Mouse (Mus musculus): ENCODE measurements around the gene Ctc1. TPM values are rescaled to one million over a fixed set of nuclear protein-coding genes. Genes with fewer than 3 reads are reported as not detected.
A peak's percentile ranks its signal among the peaks of the same experiment; 100 is the strongest.

The Ctc1 gene
- polyA plus RNA-seq, 2 experiments, result 44.6 to 76.4 TPM

- H3K4me2 ChIP-seq (replicated peaks; ENCODE audit: low read depth, low read length, severe bottlenecking), result no peak overlapping the region; the same call in 1 of the 2 replicates
- no peak overlapping the region for H3K9ac ChIP-seq (ENCODE audit: low read depth, low read length, severe bottlenecking)
- peak overlapping the region; percentile 44 for H3K27ac ChIP-seq (replicated peaks; ENCODE audit: low read depth, low read length)
- ATAC-seq (ENCODE audit: low FRiP score, low read depth) (no peak), DNase-seq (ENCODE audit: low spot score) (no peak)
- H3K4me3 ChIP-seq (replicated peaks; ENCODE audit: low read length), result 0 out of 2 replicates have a peak overlapping the region, but pooled peaks have one; percentile 64
- WGBS, result 86% methylated on average over 9 of the region's 9 CpGs
- TF ChIP-seq POLR2A (IDR thresholded peaks at IDR 0.05; ENCODE audit: borderline replicate concordance, extremely low read depth, insufficient read depth, insufficient read length), result no peak
- H3K9me3 ChIP-seq (ENCODE audit: control insufficient read depth, low read length), result no peaks in the 10 kb centered on the region
- H3K4me1 ChIP-seq (ENCODE audit: control insufficient read depth, insufficient read depth, low read length), result peaks cover 23% of the 10 kb centered on the region
- peaks cover 58% of the 10 kb centered on the region for H3K36me3 ChIP-seq (ENCODE audit: control insufficient read depth, insufficient read depth, low read length)
- no peaks in the 10 kb centered on the region for H3K27me3 ChIP-seq (ENCODE audit: control insufficient read depth, insufficient read depth, low read length)
These were observed 19.7 kb downstream of the Ctc1 start for GRCm38 (mm10) chr11:69035411-69035810.

GRCm38 (mm10) chr11:69035849-69036248 is 20.1 kb downstream of the Ctc1 start:
- TF ChIP-seq POLR2A (IDR thresholded peaks at IDR 0.05; ENCODE audit: borderline replicate concordance, extremely low read depth, insufficient read depth, insufficient read length), result no peak
- peak; percentile 81 for DNase-seq (ENCODE audit: low spot score)
- Histone ChIP-seq H3K4me2 (replicated peaks; ENCODE audit: low read depth, low read length, severe bottlenecking) (no peak overlapping the region; the same call in none of the 2 replicates), H3K36me3 (ENCODE audit: control insufficient read depth, insufficient read depth, low read length) (peaks cover 54% of the 10 kb centered on the region), H3K9me3 (ENCODE audit: control insufficient read depth, low read length) (no peaks in the 10 kb centered on the region), H3K4me1 (ENCODE audit: control insufficient read depth, insufficient read depth, low read length) (peaks cover 23% of the 10 kb centered on the region), H3K27me3 (ENCODE audit: control insufficient read depth, insufficient read depth, low read length) (no peaks in the 10 kb centered on the region), H3K9ac (ENCODE audit: low read depth, low read length, severe bottlenecking) (no peak overlapping the region), H3K27ac (replicated peaks; ENCODE audit: low read depth, low read length) (peak overlapping the region; percentile 44), H3K4me3 (replicated peaks; ENCODE audit: low read length) (peak overlapping the region; percentile 64; the same call in 1 of the 2 replicates)
- WGBS, result 11% methylated on average over 8 of the region's 8 CpGs
- ATAC-seq (ENCODE audit: low FRiP score, low read depth), result no peak

GRCm38 (mm10) chr11:69036486-69037230 is 20.9 kb downstream of the Ctc1 start:
- Histone ChIP-seq H3K4me3 (replicated peaks; ENCODE audit: low read length) (peak overlapping the region; percentile 64), H3K4me2 (replicated peaks; ENCODE audit: low read depth, low read length, severe bottlenecking) (peak overlapping the region; percentile 50), H3K9me3 (ENCODE audit: control insufficient read depth, low read length) (no peaks in the 10 kb centered on the region), H3K27ac (replicated peaks; ENCODE audit: low read depth, low read length) (peak overlapping the region; percentile 81), H3K4me1 (ENCODE audit: control insufficient read depth, insufficient read depth, low read length) (peaks cover 23% of the 10 kb centered on the region), H3K9ac (ENCODE audit: low read depth, low read length, severe bottlenecking) (peak overlapping the region; percentile 74), H3K36me3 (ENCODE audit: control insufficient read depth, insufficient read depth, low read length) (peaks cover 46% of the 10 kb centered on the region), H3K27me3 (ENCODE audit: control insufficient read depth, insufficient read depth, low read length) (no peaks in the 10 kb centered on the region)
- WGBS, result 8% methylated on average over 20 of the region's 20 CpGs
- ATAC-seq (ENCODE audit: low FRiP score, low read depth), result no peak
- peak; percentile 91 for DNase-seq (ENCODE audit: low spot score)
- TF ChIP-seq POLR2A (IDR thresholded peaks at IDR 0.05; ENCODE audit: borderline replicate concordance, extremely low read depth, insufficient read depth, insufficient read length), result no peak

GRCm38 (mm10) chr11:69037231-69038061 is 21.7 kb downstream of the Ctc1 start:
- Histone ChIP-seq H3K9me3 (ENCODE audit: control insufficient read depth, low read length) (no peaks in the 10 kb centered on the region), H3K27ac (replicated peaks; ENCODE audit: low read depth, low read length) (peak overlapping the region; percentile 81), H3K4me2 (replicated peaks; ENCODE audit: low read depth, low read length, severe bottlenecking) (peak overlapping the region; percentile 50), H3K4me3 (replicated peaks; ENCODE audit: low read length) (peak overlapping the region; percentile 64), H3K27me3 (ENCODE audit: control insufficient read depth, insufficient read depth, low read length) (no peaks in the 10 kb centered on the region), H3K4me1 (ENCODE audit: control insufficient read depth, insufficient read depth, low read length) (peaks cover 23% of the 10 kb centered on the region), H3K9ac (ENCODE audit: low read depth, low read length, severe bottlenecking) (peak overlapping the region; percentile 74), H3K36me3 (ENCODE audit: control insufficient read depth, insufficient read depth, low read length) (peaks cover 40% of the 10 kb centered on the region)
- peak; percentile 47 for ATAC-seq (ENCODE audit: low FRiP score, low read depth)
- no peak for TF ChIP-seq POLR2A (IDR thresholded peaks at IDR 0.05; ENCODE audit: borderline replicate concordance, extremely low read depth, insufficient read depth, insufficient read length)
- peak; percentile 94 for DNase-seq (ENCODE audit: low spot score)
- under 1% methylated on average over 34 of the region's 34 CpGs for WGBS

- Histone ChIP-seq H3K27ac (replicated peaks; ENCODE audit: low read depth, low read length) (no peak overlapping the region), H3K27me3 (ENCODE audit: control insufficient read depth, insufficient read depth, low read length) (no peaks in the 10 kb centered on the region), H3K36me3 (ENCODE audit: control insufficient read depth, insufficient read depth, low read length) (peaks cover 33% of the 10 kb centered on the region), H3K9me3 (ENCODE audit: control insufficient read depth, low read length) (no peaks in the 10 kb centered on the region), H3K4me2 (replicated peaks; ENCODE audit: low read depth, low read length, severe bottlenecking) (no peak overlapping the region), H3K9ac (ENCODE audit: low read depth, low read length, severe bottlenecking) (no peak overlapping the region), H3K4me3 (replicated peaks; ENCODE audit: low read length) (no peak overlapping the region), H3K4me1 (ENCODE audit: control insufficient read depth, insufficient read depth, low read length) (peaks cover 23% of the 10 kb centered on the region)
- DNase-seq (ENCODE audit: low spot score) (no peak), ATAC-seq (ENCODE audit: low FRiP score, low read depth) (no peak)
- WGBS, result 71% methylated on average over 5 of the region's 5 CpGs
- TF ChIP-seq POLR2A (IDR thresholded peaks at IDR 0.05; ENCODE audit: borderline replicate concordance, extremely low read depth, insufficient read depth, insufficient read length), result no peak
These were observed 22.5 kb downstream of the Ctc1 start for GRCm38 (mm10) chr11:69038173-69038572.

All from limb, embryonic 14.5 days (tissue).